Mouse (Mus musculus): ENCODE results near the gene Zmynd10.

DNA sequence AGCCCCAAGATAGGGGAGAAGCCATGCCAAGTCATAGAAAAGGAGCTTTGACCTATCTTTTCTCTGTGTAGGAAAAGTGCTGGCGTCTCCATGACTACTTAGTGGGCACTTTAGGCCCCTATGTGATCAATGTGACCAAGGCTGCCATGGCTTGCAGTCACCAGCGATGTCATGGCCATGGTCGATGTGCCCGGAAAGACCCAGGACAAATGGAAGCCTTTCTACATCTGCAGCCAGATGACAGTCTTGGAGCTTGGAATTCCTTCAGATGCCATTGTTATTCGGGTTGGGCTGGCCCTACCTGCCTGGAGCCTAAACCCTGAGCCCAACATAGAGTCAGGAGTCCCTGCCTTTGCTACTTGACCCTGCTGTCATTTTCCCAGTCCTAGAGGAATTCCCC, 39.4 kb downstream of the Zmynd10 start:
- TF ChIP-seq CTCF (IDR thresholded peaks at IDR 0.05; ENCODE audit: insufficient read depth, low read length) (no peak), POLR2A (IDR thresholded peaks at IDR 0.05; ENCODE audit: borderline replicate concordance, extremely low read depth, low read depth, low read length) (no peak)
